20 mouse cellular contexts compared by ENCODE assay signal in genomic region chr7:105356064-105356463, GRCm38 (mm10). TPM values are rescaled to one million over a fixed set of nuclear protein-coding genes. Genes with fewer than 3 reads are reported as not detected.
A peak's percentile ranks its signal among the peaks of the same experiment; 100 is the strongest.
DNase-seq lines count a peak whose midpoint lies in the region; ATAC-seq and TF ChIP-seq lines count a peak whose summit lies in the region.
"Not testable (repeated sequence)": the region's sequence is repeated elsewhere in the genome, so short reads cannot be mapped to it uniquely, and the experiment has no call there.
"Had no signal": no experiment of that assay in that cellular context is flagged by ENCODE, and none has a peak within 500 bp of the region (broad histone marks: within the 10 kb centered on the region; RNA-seq: fewer than 3 reads in every experiment).

No protein-coding gene starts in this region.

- 0 out of 2 replicates have a peak, but pooled peaks have one; percentile 21 for ATAC-seq in heart, embryonic 14.5 days (ENCODE audit: insufficient number of reproducible peaks, insufficient read depth, low FRiP score, low read depth)
- ATAC-seq in hindbrain, embryonic 13.5 days (ENCODE audit: low FRiP score): peak; percentile 77
- ATAC-seq in hindbrain, embryonic 16.5 days: peak; percentile 67; the same call in 1 of the 2 replicates
- 0 out of 2 replicates have a peak, but pooled peaks have one; percentile 54 for ATAC-seq in liver, embryonic 12.5 days
- peak; percentile 41; the same call in 1 of the 2 replicates for ATAC-seq in liver, postnatal 0 days
- ATAC-seq in midbrain, embryonic 13.5 days: 0 out of 2 replicates have a peak, but pooled peaks have one; percentile 43
- peak; percentile 45; the same call in 1 of the 2 replicates for ATAC-seq in neural tube, embryonic 11.5 days (ENCODE audit: insufficient read depth, low FRiP score, low TSS enrichment)
- ATAC-seq in neural tube, embryonic 15.5 days (ENCODE audit: low FRiP score): peak; percentile 53; the same call in 1 of the 2 replicates

- not testable (repeated sequence) for TF ChIP-seq CTCF in liver, postnatal 0 days (IDR thresholded peaks at IDR 0.05; ENCODE audit: low read depth)

- TF ChIP-seq EP300 in liver, postnatal 0 days (IDR thresholded peaks at IDR 0.05; ENCODE audit: low read depth): not testable (repeated sequence)

- not testable (repeated sequence) for H3K4me1 ChIP-seq in heart, embryonic 14.5 days (ENCODE audit: control insufficient read depth in 2 of 2, insufficient read depth in 2 of 2, low read length in 2 of 2); hindbrain, embryonic 13.5 days (replicated peaks); hindbrain, embryonic 16.5 days (ENCODE audit: control insufficient read depth, insufficient read depth, low read depth, low read length); liver, embryonic 12.5 days; liver, postnatal 0 days (ENCODE audit: insufficient read depth); midbrain, embryonic 13.5 days (replicated peaks); neural tube, embryonic 11.5 days (ENCODE audit: control insufficient read depth, insufficient read depth, low read length); neural tube, embryonic 15.5 days

- H3K9ac ChIP-seq in heart, embryonic 14.5 days (ENCODE audit: low read length); hindbrain, embryonic 13.5 days; hindbrain, embryonic 16.5 days (ENCODE audit: low read depth, low read length); liver, embryonic 12.5 days; liver, postnatal 0 days (replicated peaks); midbrain, embryonic 13.5 days (replicated peaks); neural tube, embryonic 11.5 days (ENCODE audit: low read length); neural tube, embryonic 15.5 days (replicated peaks): not testable (repeated sequence)

- not testable (repeated sequence) for H3K4me2 ChIP-seq in heart, embryonic 14.5 days (ENCODE audit: low read length); hindbrain, embryonic 13.5 days; hindbrain, embryonic 16.5 days (ENCODE audit: low read length); liver, embryonic 12.5 days; liver, postnatal 0 days (ENCODE audit: low read depth, low read length); midbrain, embryonic 13.5 days (replicated peaks); neural tube, embryonic 11.5 days (ENCODE audit: low read depth); neural tube, embryonic 15.5 days

- no CpG with 5 or more reads among the region's 5 CpGs for WGBS in heart, embryonic 14.5 days
- no CpG with 5 or more reads among the region's 5 CpGs for WGBS in hindbrain, embryonic 13.5 days
- no CpG with 5 or more reads among the region's 5 CpGs for WGBS in hindbrain, embryonic 16.5 days
- no CpG with 5 or more reads among the region's 5 CpGs for WGBS in liver, embryonic 12.5 days (ENCODE audit: insufficient replicate concordance)
- no CpG with 5 or more reads among the region's 5 CpGs for WGBS in liver, postnatal 0 days (ENCODE audit: insufficient replicate concordance)
- no CpG with 5 or more reads among the region's 5 CpGs for WGBS in midbrain, embryonic 13.5 days
- no CpG with 5 or more reads among the region's 5 CpGs for WGBS in neural tube, embryonic 11.5 days
- WGBS in neural tube, embryonic 15.5 days: no CpG with 5 or more reads among the region's 5 CpGs

- H3K27me3 ChIP-seq in heart, embryonic 14.5 days (ENCODE audit: control insufficient read depth, insufficient read depth, low read length); hindbrain, embryonic 13.5 days; hindbrain, embryonic 16.5 days (replicated peaks; ENCODE audit: control insufficient read depth, insufficient read depth, low read length); liver, embryonic 12.5 days (replicated peaks); liver, postnatal 0 days (ENCODE audit: insufficient read depth, low read length); midbrain, embryonic 13.5 days; neural tube, embryonic 11.5 days (ENCODE audit: control insufficient read depth, insufficient read depth, low read length); neural tube, embryonic 15.5 days (replicated peaks): not testable (repeated sequence)

- not testable (repeated sequence) for H3K9me3 ChIP-seq in heart, embryonic 14.5 days (ENCODE audit: control insufficient read depth, low read length); hindbrain, embryonic 13.5 days; hindbrain, embryonic 16.5 days (ENCODE audit: control insufficient read depth, low read length); liver, embryonic 12.5 days (replicated peaks); liver, postnatal 0 days (ENCODE audit: low read length); midbrain, embryonic 13.5 days; neural tube, embryonic 11.5 days (ENCODE audit: control insufficient read depth, low read length); neural tube, embryonic 15.5 days (replicated peaks)

- H3K27ac ChIP-seq in heart, embryonic 14.5 days (replicated peaks in 1 of 2; ENCODE audit: control insufficient read depth in 1 of 2, insufficient read depth in 1 of 2, low read depth in 2 of 2, low read length in 2 of 2); hindbrain, embryonic 13.5 days; hindbrain, embryonic 16.5 days (ENCODE audit: low read depth, low read length); liver, embryonic 12.5 days; liver, postnatal 0 days (ENCODE audit: low read depth); midbrain, embryonic 13.5 days; neural tube, embryonic 11.5 days (ENCODE audit: low read depth, low read length); neural tube, embryonic 15.5 days (replicated peaks): not testable (repeated sequence)

- DNase-seq in liver, postnatal 0 days; neural tube, embryonic 11.5 days (ENCODE audit: low spot score): not testable (repeated sequence)

- H3K36me3 ChIP-seq in heart, embryonic 14.5 days (ENCODE audit: control insufficient read depth, insufficient read depth, low read length); hindbrain, embryonic 13.5 days; hindbrain, embryonic 16.5 days (ENCODE audit: control insufficient read depth, insufficient read depth, low read length); liver, embryonic 12.5 days; liver, postnatal 0 days (replicated peaks; ENCODE audit: insufficient read depth, low read length); midbrain, embryonic 13.5 days; neural tube, embryonic 11.5 days (ENCODE audit: control insufficient read depth, insufficient read depth, low read length); neural tube, embryonic 15.5 days: not testable (repeated sequence)

- H3K4me3 ChIP-seq in heart, embryonic 14.5 days (ENCODE audit: control insufficient read depth in 1 of 2, insufficient read depth in 1 of 2, low read depth in 1 of 2, low read length in 2 of 2); hindbrain, embryonic 13.5 days; hindbrain, embryonic 16.5 days (ENCODE audit: low read length); liver, embryonic 12.5 days; liver, postnatal 0 days (ENCODE audit: low read depth, low read length); midbrain, embryonic 13.5 days (replicated peaks); neural tube, embryonic 11.5 days (ENCODE audit: low read depth, low read length); neural tube, embryonic 15.5 days (replicated peaks): not testable (repeated sequence)

RNA-seq across cellular contexts. Expression of gene Olfr692, which starts 12.0 kb away (rescaled TPM):
- polyA plus RNA-seq in heart, embryonic 14.5 days (2014; fragmentation: Nextera tagmentation; extraction: Ambion mirVana): not detected in 2 replicates
- not detected in 2 replicates for polyA plus RNA-seq in hindbrain, embryonic 13.5 days (2015; fragmentation: Nextera tagmentation; extraction: Ambion mirVana)
- not detected in 2 replicates for polyA plus RNA-seq in hindbrain, embryonic 16.5 days (2015; fragmentation: Nextera tagmentation; extraction: Ambion mirVana)
- polyA plus RNA-seq in liver, embryonic 12.5 days (2016; fragmentation: Nextera tagmentation; extraction: Ambion mirVana): not detected in 2 replicates
- not detected in 2 replicates for polyA plus RNA-seq in liver, postnatal 0 days (2015; fragmentation: Nextera tagmentation; extraction: Ambion mirVana)
- not detected in 2 replicates for polyA plus RNA-seq in midbrain, embryonic 13.5 days (2015; fragmentation: Nextera tagmentation; extraction: Ambion mirVana)
- polyA plus RNA-seq in neural tube, embryonic 11.5 days (2014; fragmentation: Nextera tagmentation; extraction: Ambion mirVana): not detected in 2 replicates
- not detected in 2 replicates for polyA plus RNA-seq in neural tube, embryonic 15.5 days (2015; fragmentation: Nextera tagmentation; extraction: Ambion mirVana)
- polyA plus RNA-seq: embryonic facial prominence, embryonic 11.5 days; forebrain, embryonic 10.5 days; forebrain, embryonic 13.5 days; forebrain, embryonic 16.5 days; G1E; heart, adult 2 months; heart, embryonic 10.5 days; heart, embryonic 15.5 days; hindbrain, embryonic 10.5 days; inflammation-experienced regulatory T-cells, adult 6 months; Patski had no signal

RNA-seq across cellular contexts. Expression of gene Olfr691, which starts 14.0 kb away (rescaled TPM):
- not detected in 2 replicates for polyA plus RNA-seq in heart, embryonic 14.5 days (2014; fragmentation: Nextera tagmentation; extraction: Ambion mirVana)
- 0.21 and 0.22 TPM in 2 replicates for polyA plus RNA-seq in hindbrain, embryonic 13.5 days (2015; fragmentation: Nextera tagmentation; extraction: Ambion mirVana)
- polyA plus RNA-seq in hindbrain, embryonic 16.5 days (2015; fragmentation: Nextera tagmentation; extraction: Ambion mirVana): 0.18 and 0.44 TPM in 2 replicates
- polyA plus RNA-seq in liver, embryonic 12.5 days (2016; fragmentation: Nextera tagmentation; extraction: Ambion mirVana): 0.05 TPM in 1 of 2 replicates, not detected in the other
- not detected in 2 replicates for polyA plus RNA-seq in liver, postnatal 0 days (2015; fragmentation: Nextera tagmentation; extraction: Ambion mirVana)
- polyA plus RNA-seq in midbrain, embryonic 13.5 days (2015; fragmentation: Nextera tagmentation; extraction: Ambion mirVana): 0.13 and 0.21 TPM in 2 replicates
- polyA plus RNA-seq in neural tube, embryonic 11.5 days (2014; fragmentation: Nextera tagmentation; extraction: Ambion mirVana): not detected in 2 replicates
- 0.23 and 0.26 TPM in 2 replicates for polyA plus RNA-seq in neural tube, embryonic 15.5 days (2015; fragmentation: Nextera tagmentation; extraction: Ambion mirVana)
- polyA plus RNA-seq: embryonic facial prominence, embryonic 11.5 days; embryonic facial prominence, embryonic 14.5 days; forebrain, embryonic 13.5 days; G1E; heart, adult 2 months; heart, embryonic 15.5 days; hindbrain, embryonic 10.5 days; inflammation-experienced regulatory T-cells, adult 6 months; Patski had no signal

RNA-seq across cellular contexts. Expression of gene Gm5901, which starts 18.8 kb away (rescaled TPM):
- not detected in 2 replicates for polyA plus RNA-seq in heart, embryonic 14.5 days (2014; fragmentation: Nextera tagmentation; extraction: Ambion mirVana)
- polyA plus RNA-seq in hindbrain, embryonic 13.5 days (2015; fragmentation: Nextera tagmentation; extraction: Ambion mirVana): not detected in 2 replicates
- not detected in 2 replicates for polyA plus RNA-seq in hindbrain, embryonic 16.5 days (2015; fragmentation: Nextera tagmentation; extraction: Ambion mirVana)
- polyA plus RNA-seq in liver, embryonic 12.5 days (2016; fragmentation: Nextera tagmentation; extraction: Ambion mirVana): not detected in 2 replicates
- not detected in 2 replicates for polyA plus RNA-seq in liver, postnatal 0 days (2015; fragmentation: Nextera tagmentation; extraction: Ambion mirVana)
- not detected in 2 replicates for polyA plus RNA-seq in midbrain, embryonic 13.5 days (2015; fragmentation: Nextera tagmentation; extraction: Ambion mirVana)
- polyA plus RNA-seq in neural tube, embryonic 11.5 days (2014; fragmentation: Nextera tagmentation; extraction: Ambion mirVana): not detected in 2 replicates
- not detected in 2 replicates for polyA plus RNA-seq in neural tube, embryonic 15.5 days (2015; fragmentation: Nextera tagmentation; extraction: Ambion mirVana)
- polyA plus RNA-seq: embryonic facial prominence, embryonic 11.5 days; embryonic facial prominence, embryonic 14.5 days; forebrain, embryonic 10.5 days; forebrain, embryonic 13.5 days; forebrain, embryonic 16.5 days; G1E; heart, embryonic 10.5 days; heart, embryonic 15.5 days; hindbrain, embryonic 10.5 days; inflammation-experienced regulatory T-cells, adult 6 months; Patski had no signal

RNA-seq across cellular contexts. Expression of gene Olfr690, which starts 22.2 kb away (rescaled TPM):
- polyA plus RNA-seq in heart, embryonic 14.5 days (2014; fragmentation: Nextera tagmentation; extraction: Ambion mirVana): not detected in 2 replicates
- not detected in 2 replicates for polyA plus RNA-seq in hindbrain, embryonic 13.5 days (2015; fragmentation: Nextera tagmentation; extraction: Ambion mirVana)
- polyA plus RNA-seq in hindbrain, embryonic 16.5 days (2015; fragmentation: Nextera tagmentation; extraction: Ambion mirVana): not detected in 2 replicates
- polyA plus RNA-seq in liver, embryonic 12.5 days (2016; fragmentation: Nextera tagmentation; extraction: Ambion mirVana): not detected in 2 replicates
- polyA plus RNA-seq in liver, postnatal 0 days (2015; fragmentation: Nextera tagmentation; extraction: Ambion mirVana): not detected in 2 replicates
- polyA plus RNA-seq in midbrain, embryonic 13.5 days (2015; fragmentation: Nextera tagmentation; extraction: Ambion mirVana): not detected in 2 replicates
- not detected in 2 replicates for polyA plus RNA-seq in neural tube, embryonic 11.5 days (2014; fragmentation: Nextera tagmentation; extraction: Ambion mirVana)
- polyA plus RNA-seq in neural tube, embryonic 15.5 days (2015; fragmentation: Nextera tagmentation; extraction: Ambion mirVana): not detected in 2 replicates
- polyA plus RNA-seq: embryonic facial prominence, embryonic 11.5 days; embryonic facial prominence, embryonic 14.5 days; forebrain, embryonic 10.5 days; forebrain, embryonic 13.5 days; forebrain, embryonic 16.5 days; G1E; heart, adult 2 months; heart, embryonic 10.5 days; heart, embryonic 15.5 days; hindbrain, embryonic 10.5 days; inflammation-experienced regulatory T-cells, adult 6 months; Patski had no signal

RNA-seq across cellular contexts. Expression of gene Fam160a2, which starts 43.8 kb away (rescaled TPM):
- 30.2 and 34.0 TPM in 2 replicates for polyA plus RNA-seq in heart, embryonic 14.5 days (2014; fragmentation: Nextera tagmentation; extraction: Ambion mirVana)
- polyA plus RNA-seq in hindbrain, embryonic 13.5 days (2015; fragmentation: Nextera tagmentation; extraction: Ambion mirVana): 41.5 and 43.7 TPM in 2 replicates
- 43.4 and 43.7 TPM in 2 replicates for polyA plus RNA-seq in hindbrain, embryonic 16.5 days (2015; fragmentation: Nextera tagmentation; extraction: Ambion mirVana)
- 15.9 and 16.9 TPM in 2 replicates for polyA plus RNA-seq in liver, embryonic 12.5 days (2016; fragmentation: Nextera tagmentation; extraction: Ambion mirVana)
- 10.3 and 11.1 TPM in 2 replicates for polyA plus RNA-seq in liver, postnatal 0 days (2015; fragmentation: Nextera tagmentation; extraction: Ambion mirVana)
- 46.3 and 47.8 TPM in 2 replicates for polyA plus RNA-seq in midbrain, embryonic 13.5 days (2015; fragmentation: Nextera tagmentation; extraction: Ambion mirVana)
- polyA plus RNA-seq in neural tube, embryonic 11.5 days (2014; fragmentation: Nextera tagmentation; extraction: Ambion mirVana): 33.0 and 36.1 TPM in 2 replicates
- 39.0 and 41.9 TPM in 2 replicates for polyA plus RNA-seq in neural tube, embryonic 15.5 days (2015; fragmentation: Nextera tagmentation; extraction: Ambion mirVana)

Comparison
In these comparisons a context has a peak if more than half of its experiments do, and no peak if none do; other contexts are left out.
1. ATAC-seq: peak in every context shown above with its lines; median percentile 77 in hindbrain, embryonic 13.5 days; 67 in hindbrain, embryonic 16.5 days; 54 in liver, embryonic 12.5 days; 53 in neural tube, embryonic 15.5 days; 45 in neural tube, embryonic 11.5 days; 43 in midbrain, embryonic 13.5 days; 41 in liver, postnatal 0 days; 21 in heart, embryonic 14.5 days.